Mouse (Mus musculus): Measurements from ENCODE around the gene Tmem50a. TPM values are rescaled to one million over a fixed set of nuclear protein-coding genes. Genes with fewer than 3 reads are reported as not detected.

Tmem50a gene
- polyA plus RNA-seq, 1 experiment from 2014 or later: 253 TPM

- H3K27ac ChIP-seq (ENCODE audit: low read length): no peak within 1 kb of the TSS
- no peaks in the 10 kb centered on the region for H3K9me3 ChIP-seq (replicated peaks; ENCODE audit: control insufficient read depth, low read length, poor library complexity, severe bottlenecking)
- no peak within 1 kb of the TSS for H3K4me3 ChIP-seq (ENCODE audit: low read depth, low read length)
- no peaks in the 10 kb centered on the region for H3K4me1 ChIP-seq (ENCODE audit: control insufficient read depth, insufficient read depth, low read length)
- H3K27me3 ChIP-seq (ENCODE audit: control insufficient read depth, insufficient read depth, low read depth, low read length): peaks cover 6% of the 10 kb centered on the region; the same call in 1 of the 2 replicates
- 76% methylated on average over 14 of the region's 14 CpGs for WGBS
- no peaks in the 10 kb centered on the region for H3K36me3 ChIP-seq (ENCODE audit: control insufficient read depth, insufficient read depth, low read length)
- H3K4me2 ChIP-seq (ENCODE audit: low read length): no peak within 1 kb of the TSS
- no peak within 1 kb of the TSS for H3K9ac ChIP-seq (ENCODE audit: low read depth, low read length)
- no peak for ATAC-seq
Measured at GRCm38 (mm10) chr4:134863937-134864729, 50.7 kb downstream of the Tmem50a start, which contains the start of gene Rhd. Rhd (plus strand) TSS chr4:134864536.

- Histone ChIP-seq H3K4me3 (ENCODE audit: low read depth, low read length) (no peak overlapping the region), H3K4me1 (ENCODE audit: control insufficient read depth, insufficient read depth, low read length) (no peaks in the 10 kb centered on the region), H3K36me3 (ENCODE audit: control insufficient read depth, insufficient read depth, low read length) (no peaks in the 10 kb centered on the region), H3K9ac (ENCODE audit: low read depth, low read length) (no peak overlapping the region), H3K27me3 (ENCODE audit: control insufficient read depth, insufficient read depth, low read depth, low read length) (no peaks in the 10 kb centered on the region), H3K4me2 (ENCODE audit: low read length) (no peak overlapping the region), H3K9me3 (replicated peaks; ENCODE audit: control insufficient read depth, low read length, poor library complexity, severe bottlenecking) (no peaks in the 10 kb centered on the region), H3K27ac (ENCODE audit: low read length) (no peak overlapping the region)
- ATAC-seq: no peak
- WGBS: 81% methylated on average over 7 of the region's 7 CpGs
Measured at GRCm38 (mm10) chr4:134862996-134863395, 51.8 kb downstream of the Tmem50a start.

- H3K4me2 ChIP-seq (ENCODE audit: low read length): no peak overlapping the region
- H3K27me3 ChIP-seq (ENCODE audit: control insufficient read depth, insufficient read depth, low read depth, low read length): no peaks in the 10 kb centered on the region
- H3K4me1 ChIP-seq (ENCODE audit: control insufficient read depth, insufficient read depth, low read length): no peaks in the 10 kb centered on the region
- ATAC-seq: no peak
- no peaks in the 10 kb centered on the region for H3K9me3 ChIP-seq (replicated peaks; ENCODE audit: control insufficient read depth, low read length, poor library complexity, severe bottlenecking)
- no peak overlapping the region for H3K4me3 ChIP-seq (ENCODE audit: low read depth, low read length)
- H3K36me3 ChIP-seq (ENCODE audit: control insufficient read depth, insufficient read depth, low read length): no peaks in the 10 kb centered on the region
- H3K27ac ChIP-seq (ENCODE audit: low read length): no peak overlapping the region
- H3K9ac ChIP-seq (ENCODE audit: low read depth, low read length): no peak overlapping the region
- WGBS: 85% methylated on average over 6 of the region's 6 CpGs
Measured at GRCm38 (mm10) chr4:134861884-134862283, 52.9 kb downstream of the Tmem50a start.

GRCm38 (mm10) chr4:134858494-134858893 is 56.3 kb downstream of the Tmem50a start:
- no peak for ATAC-seq
- no peak overlapping the region for H3K4me3 ChIP-seq (ENCODE audit: low read depth, low read length)
- WGBS: 88% methylated on average over 4 of the region's 4 CpGs
- no peaks in the 10 kb centered on the region for H3K4me1 ChIP-seq (ENCODE audit: control insufficient read depth, insufficient read depth, low read length)
- H3K36me3 ChIP-seq (ENCODE audit: control insufficient read depth, insufficient read depth, low read length): no peaks in the 10 kb centered on the region
- no peak overlapping the region for H3K9ac ChIP-seq (ENCODE audit: low read depth, low read length)
- no peak overlapping the region for H3K4me2 ChIP-seq (ENCODE audit: low read length)
- H3K27me3 ChIP-seq (ENCODE audit: control insufficient read depth, insufficient read depth, low read depth, low read length): peaks cover 3% of the 10 kb centered on the region
- H3K27ac ChIP-seq (ENCODE audit: low read length): no peak overlapping the region
- no peaks in the 10 kb centered on the region for H3K9me3 ChIP-seq (replicated peaks; ENCODE audit: control insufficient read depth, low read length, poor library complexity, severe bottlenecking)

- Histone ChIP-seq H3K4me3 (ENCODE audit: low read depth, low read length) (no peak overlapping the region), H3K27me3 (ENCODE audit: control insufficient read depth, insufficient read depth, low read depth, low read length) (peaks cover 3% of the 10 kb centered on the region), H3K4me2 (ENCODE audit: low read length) (no peak overlapping the region), H3K36me3 (ENCODE audit: control insufficient read depth, insufficient read depth, low read length) (no peaks in the 10 kb centered on the region), H3K4me1 (ENCODE audit: control insufficient read depth, insufficient read depth, low read length) (peaks cover 4% of the 10 kb centered on the region), H3K9ac (ENCODE audit: low read depth, low read length) (no peak overlapping the region), H3K9me3 (replicated peaks; ENCODE audit: control insufficient read depth, low read length, poor library complexity, severe bottlenecking) (no peaks in the 10 kb centered on the region), H3K27ac (ENCODE audit: low read length) (no peak overlapping the region)
- ATAC-seq: no peak
- WGBS: 39% methylated on average over 5 of the region's 5 CpGs
Measured at GRCm38 (mm10) chr4:134856501-134856900, 58.3 kb downstream of the Tmem50a start.

- ATAC-seq: no peak
- WGBS: 63% methylated on average over 5 of the region's 5 CpGs
Measured at GRCm38 (mm10) chr4:134856056-134856455, 58.8 kb downstream of the Tmem50a start.

GRCm38 (mm10) chr4:134855371-134855770 is 59.5 kb downstream of the Tmem50a start:
- no peak for ATAC-seq
- H3K36me3 ChIP-seq (ENCODE audit: control insufficient read depth, insufficient read depth, low read length): no peaks in the 10 kb centered on the region
- H3K9ac ChIP-seq (ENCODE audit: low read depth, low read length): no peak overlapping the region
- H3K9me3 ChIP-seq (replicated peaks; ENCODE audit: control insufficient read depth, low read length, poor library complexity, severe bottlenecking): no peaks in the 10 kb centered on the region
- 32% methylated on average over 3 of the region's 3 CpGs for WGBS
- no peak overlapping the region for H3K4me3 ChIP-seq (ENCODE audit: low read depth, low read length)
- H3K27ac ChIP-seq (ENCODE audit: low read length): no peak overlapping the region
- no peak overlapping the region for H3K4me2 ChIP-seq (ENCODE audit: low read length)
- peaks cover 3% of the 10 kb centered on the region for H3K27me3 ChIP-seq (ENCODE audit: control insufficient read depth, insufficient read depth, low read depth, low read length)
- peaks cover 16% of the 10 kb centered on the region for H3K4me1 ChIP-seq (ENCODE audit: control insufficient read depth, insufficient read depth, low read length)

More at GRCm38 (mm10) chr4:134856056-134856455, 58.8 kb downstream of the Tmem50a start:
- Histone ChIP-seq H3K9me3 (replicated peaks; ENCODE audit: control insufficient read depth, low read length, poor library complexity, severe bottlenecking) (no peaks in the 10 kb centered on the region), H3K36me3 (ENCODE audit: control insufficient read depth, insufficient read depth, low read length) (no peaks in the 10 kb centered on the region), H3K4me2 (ENCODE audit: low read length) (no peak overlapping the region), H3K4me3 (ENCODE audit: low read depth, low read length) (no peak overlapping the region), H3K27me3 (ENCODE audit: control insufficient read depth, insufficient read depth, low read depth, low read length) (peaks cover 3% of the 10 kb centered on the region), H3K27ac (ENCODE audit: low read length) (no peak overlapping the region), H3K9ac (ENCODE audit: low read depth, low read length) (no peak overlapping the region), H3K4me1 (ENCODE audit: control insufficient read depth, insufficient read depth, low read length) (peaks cover 9% of the 10 kb centered on the region)

- Histone ChIP-seq H3K36me3 (ENCODE audit: control insufficient read depth, insufficient read depth, low read length) (no peaks in the 10 kb centered on the region), H3K4me1 (ENCODE audit: control insufficient read depth, insufficient read depth, low read length) (peaks cover 26% of the 10 kb centered on the region), H3K9me3 (replicated peaks; ENCODE audit: control insufficient read depth, low read length, poor library complexity, severe bottlenecking) (no peaks in the 10 kb centered on the region), H3K4me3 (ENCODE audit: low read depth, low read length) (peak overlapping the region; percentile 95), H3K9ac (ENCODE audit: low read depth, low read length) (peak overlapping the region; percentile 93), H3K27me3 (ENCODE audit: control insufficient read depth, insufficient read depth, low read depth, low read length) (peaks cover 3% of the 10 kb centered on the region), H3K4me2 (ENCODE audit: low read length) (peak overlapping the region; percentile 47), H3K27ac (ENCODE audit: low read length) (peak overlapping the region; percentile 100)
- 1% methylated on average over 91 of the region's 91 CpGs for WGBS
- peak; percentile 97 for ATAC-seq
Measured at GRCm38 (mm10) chr4:134853637-134854485, 61.0 kb downstream of the Tmem50a start.

- Histone ChIP-seq H3K9me3 (replicated peaks; ENCODE audit: control insufficient read depth, low read length, poor library complexity, severe bottlenecking) (no peaks in the 10 kb centered on the region), H3K9ac (ENCODE audit: low read depth, low read length) (peak within 1 kb of the TSS; percentile 99), H3K27me3 (ENCODE audit: control insufficient read depth, insufficient read depth, low read depth, low read length) (peaks cover 3% of the 10 kb centered on the region), H3K4me2 (ENCODE audit: low read length) (peak within 1 kb of the TSS; percentile 97), H3K27ac (ENCODE audit: low read length) (peak within 1 kb of the TSS; percentile 100), H3K4me3 (ENCODE audit: low read depth, low read length) (peak within 1 kb of the TSS; percentile 95), H3K36me3 (ENCODE audit: control insufficient read depth, insufficient read depth, low read length) (no peaks in the 10 kb centered on the region), H3K4me1 (ENCODE audit: control insufficient read depth, insufficient read depth, low read length) (peaks cover 30% of the 10 kb centered on the region)
- ATAC-seq: peak; percentile 97
- under 1% methylated on average over 35 of the region's 38 CpGs for WGBS
Measured at GRCm38 (mm10) chr4:134853259-134853636, 61.6 kb downstream of the Tmem50a start, which contains the start of gene Maco1. Maco1 (minus strand) TSS chr4:134853345.

All from midbrain, embryonic 16.5 days (tissue).